In genomic region chrX:129749571-129750061, GRCm38 (mm10) we compare ENCODE assay signal across 8 mouse cellular contexts. TPM values are rescaled to one million over a fixed set of nuclear protein-coding genes. Genes with fewer than 3 reads are reported as not detected.
DNase-seq lines count a peak whose midpoint lies in the region; ATAC-seq and TF ChIP-seq lines count a peak whose summit lies in the region.

TSS of gene Diaph2 (plus strand) at chrX:129749742.

- no peaks in the 10 kb centered on the region for H3K4me1 ChIP-seq in forebrain, embryonic 14.5 days (ENCODE audit: control insufficient read depth, insufficient read depth, low read length)
- no peaks in the 10 kb centered on the region for H3K4me1 ChIP-seq in liver, postnatal 0 days (ENCODE audit: insufficient read depth)
- H3K4me1 ChIP-seq in neural tube, embryonic 13.5 days (replicated peaks), result no peaks in the 10 kb centered on the region

- H3K9me3 ChIP-seq in forebrain, embryonic 14.5 days (replicated peaks; ENCODE audit: control insufficient read depth, low read length), result no peaks in the 10 kb centered on the region
- no peaks in the 10 kb centered on the region for H3K9me3 ChIP-seq in liver, postnatal 0 days (ENCODE audit: low read length)
- no peaks in the 10 kb centered on the region for H3K9me3 ChIP-seq in neural tube, embryonic 13.5 days

- no peak for TF ChIP-seq CTCF in liver, postnatal 0 days (IDR thresholded peaks at IDR 0.05; ENCODE audit: low read depth)

- H3K4me2 ChIP-seq in forebrain, embryonic 14.5 days (ENCODE audit: low read length), result peak within 1 kb of the TSS; percentile 48
- peak within 1 kb of the TSS; percentile 66 for H3K4me2 ChIP-seq in liver, postnatal 0 days (ENCODE audit: low read depth, low read length)
- peak within 1 kb of the TSS; percentile 60 for H3K4me2 ChIP-seq in neural tube, embryonic 13.5 days

- peak; percentile 96 for ATAC-seq in forebrain, embryonic 14.5 days
- peak; percentile 97 for ATAC-seq in liver, postnatal 0 days
- ATAC-seq in neural tube, embryonic 13.5 days (ENCODE audit: low read depth), result peak; percentile 94

- H3K27me3 ChIP-seq in forebrain, embryonic 14.5 days (replicated peaks; ENCODE audit: control insufficient read depth, insufficient read depth, low read length), result no peaks in the 10 kb centered on the region
- no peaks in the 10 kb centered on the region for H3K27me3 ChIP-seq in liver, postnatal 0 days (ENCODE audit: insufficient read depth, low read length)
- H3K27me3 ChIP-seq in neural tube, embryonic 13.5 days, result no peaks in the 10 kb centered on the region

- peak within 1 kb of the TSS; percentile 48 for H3K4me3 ChIP-seq in forebrain, embryonic 14.5 days (ENCODE audit: low read depth, low read length)
- peak within 1 kb of the TSS; percentile 61 for H3K4me3 ChIP-seq in liver, postnatal 0 days (ENCODE audit: low read depth, low read length)
- peak within 1 kb of the TSS; percentile 55 for H3K4me3 ChIP-seq in neural tube, embryonic 13.5 days

- TF ChIP-seq EP300 in liver, postnatal 0 days (IDR thresholded peaks at IDR 0.05; ENCODE audit: low read depth), result no peak

- no peaks in the 10 kb centered on the region for H3K36me3 ChIP-seq in forebrain, embryonic 14.5 days (ENCODE audit: control insufficient read depth, insufficient read depth, low read length)
- H3K36me3 ChIP-seq in liver, postnatal 0 days (replicated peaks; ENCODE audit: insufficient read depth, low read length), result no peaks in the 10 kb centered on the region
- H3K36me3 ChIP-seq in neural tube, embryonic 13.5 days, result no peaks in the 10 kb centered on the region

- peak; percentile 75 to 78 for DNase-seq in CD8-positive naive resting alpha-beta T cell, adult 2 months (ENCODE audit: low read depth in 2 of 2, low spot score in 2 of 2)
- DNase-seq in cerebellum, adult 11 months, result peak; percentile 67
- DNase-seq in forebrain, embryonic 14.5 days (ENCODE audit: low spot score), result peak; percentile 77
- peak; percentile 77 to 79 for DNase-seq in heart, postnatal 14 days
- DNase-seq in large intestine, adult 2 months (ENCODE audit: low read depth, low spot score), result peak; percentile 44
- peak; percentile 80 for DNase-seq in liver, postnatal 0 days
- DNase-seq in telencephalon, adult 2 months (ENCODE audit: low read depth, low spot score), result peak; percentile 65

- peak within 1 kb of the TSS; percentile 69 for H3K9ac ChIP-seq in forebrain, embryonic 14.5 days (ENCODE audit: low read length)
- H3K9ac ChIP-seq in liver, postnatal 0 days (replicated peaks), result peak within 1 kb of the TSS; percentile 57
- H3K9ac ChIP-seq in neural tube, embryonic 13.5 days, result peak within 1 kb of the TSS; percentile 69

- peak within 1 kb of the TSS; percentile 39; the same call in 1 of the 2 replicates for H3K27ac ChIP-seq in forebrain, embryonic 14.5 days (ENCODE audit: low read depth, low read length)
- peak within 1 kb of the TSS; percentile 59 for H3K27ac ChIP-seq in liver, postnatal 0 days (ENCODE audit: low read depth)
- H3K27ac ChIP-seq in neural tube, embryonic 13.5 days (replicated peaks), result peak within 1 kb of the TSS; percentile 49

- 32% methylated on average over 49 of the region's 49 CpGs for WGBS in forebrain, embryonic 14.5 days
- WGBS in large intestine, adult 2 months, result 16% methylated on average over 49 of the region's 49 CpGs
- 24% methylated on average over 40 of the region's 49 CpGs for WGBS in liver, postnatal 0 days (ENCODE audit: insufficient replicate concordance)
- 12% methylated on average over 49 of the region's 49 CpGs for WGBS in neural tube, embryonic 13.5 days

- intact Hi-C loops in heart, postnatal 14 days (cut with DNase I), result no loop called here

RNA-seq across cellular contexts. Expression of gene Diaph2, which starts in this region (rescaled TPM):
- polyA plus RNA-seq in forebrain, embryonic 14.5 days (2014; fragmentation: Nextera tagmentation; extraction: Ambion mirVana), result 3.4 and 4.6 TPM in 2 replicates
- total RNA-seq in heart, postnatal 14 days (2021), result 10 to 100 TPM; 14.7 to 15.2 TPM
- 0.92 and 1.3 TPM in 2 replicates for polyA plus RNA-seq in large intestine, adult 2 months (2012; rRNA removed)
- 1.8 and 2.4 TPM in 2 replicates for polyA plus RNA-seq in liver, postnatal 0 days (2015; fragmentation: Nextera tagmentation; extraction: Ambion mirVana)
- 2.8 and 3.5 TPM in 2 replicates for polyA plus RNA-seq in neural tube, embryonic 13.5 days (2015; fragmentation: Nextera tagmentation; extraction: Ambion mirVana)

Comparison
In these comparisons a context has a peak if more than half of its experiments do, and no peak if none do; other contexts are left out.
1. Peak in every context shown above with its lines: DNase-seq, ATAC-seq, H3K4me3 ChIP-seq and H3K27ac ChIP-seq.